Mouse (Mus musculus) liver, embryonic 11.5 days (tissue): ENCODE results near the gene Sppl2b. TPM values are rescaled to one million over a fixed set of nuclear protein-coding genes. Genes with fewer than 3 reads are reported as not detected.

ENCODE experiments used
- ATAC-seq: fragments of 200-750 bp; cut with Nextera tagmentation; replicated peaks from 2 replicates; pipeline ENCODE4 v1.8.0; 2017; ENCODE audit warnings: moderate number of reproducible peaks, mild to moderate bottlenecking, moderate TSS enrichment, moderate library complexity; ENCODE audit not compliant: low FRiP score
- DNase-seq: peaks from one replicate; pipeline ENCODE4 v3.0.0-alpha.2; 2017; ENCODE audit warnings: low spot score
- H3K27ac ChIP-seq: fragments of 300-500 bp; sonication (generic); 2 replicates; pipeline ENCODE4 v1.5.1; 2014; ENCODE audit warnings: mild to moderate bottlenecking, low read depth, low read length, control low read depth
- H3K27me3 ChIP-seq: fragments of 300-500 bp; sonication (generic); replicated peaks from 2 replicates; pipeline ENCODE4 v1.6.1; 2014; ENCODE audit warnings: low read length, mixed read lengths; ENCODE audit not compliant: control insufficient read depth, insufficient read depth
- H3K36me3 ChIP-seq: fragments of 300-500 bp; sonication (generic); 2 replicates; pipeline ENCODE4 v1.6.1; 2014; ENCODE audit warnings: mild to moderate bottlenecking, low read length, moderate library complexity, mixed read lengths; ENCODE audit not compliant: control insufficient read depth, insufficient read depth
- H3K4me1 ChIP-seq: fragments of 300-500 bp; sonication (generic); replicated peaks from 2 replicates; pipeline ENCODE4 v1.6.1; 2014; ENCODE audit warnings: low read length, mixed read lengths; ENCODE audit not compliant: control insufficient read depth, insufficient read depth
- H3K4me2 ChIP-seq: fragments of 300-500 bp; sonication (generic); 2 replicates; pipeline ENCODE4 v1.6.1; 2014; ENCODE audit warnings: mild to moderate bottlenecking, control low read depth, moderate library complexity
- H3K4me3 ChIP-seq: fragments of 300-500 bp; sonication (generic); 2 replicates; pipeline ENCODE4 v1.5.1; 2014; ENCODE audit warnings: low read depth, low read length, control low read depth
- H3K9ac ChIP-seq: fragments of 300-500 bp; sonication (generic); 2 replicates; pipeline ENCODE4 v1.6.1; 2014; ENCODE audit warnings: low read depth, low read length, control low read depth
- H3K9me3 ChIP-seq: fragments of 300-500 bp; sonication (generic); 2 replicates; pipeline ENCODE4 v1.6.1; 2016; ENCODE audit warnings: low read length, inconsistent platforms, mixed read lengths; ENCODE audit not compliant: control insufficient read depth
- WGBS: fragments of 180-500 bp; shearing (Covaris S2); extraction: QIAGEN DNeasy Blood & Tissue Kit; methylation state at CpG from one replicate; pipeline ENCODE4 v1.1.7; 2014; 5-methylcytosine and 5-hydroxymethylcytosine counted together
- polyA plus RNA-seq: library from polyadenylated mRNA; unstranded; fragments of >200 nt; fragmentation: Nextera tagmentation; extraction: Ambion mirVana; gene quantifications from 2 replicates; pipeline ENCODE4 v1.2.1, GENCODE M21; 2014

Sppl2b gene
- polyA plus RNA-seq, 1 experiment from 2014 or later: 63.8 TPM

DNA sequence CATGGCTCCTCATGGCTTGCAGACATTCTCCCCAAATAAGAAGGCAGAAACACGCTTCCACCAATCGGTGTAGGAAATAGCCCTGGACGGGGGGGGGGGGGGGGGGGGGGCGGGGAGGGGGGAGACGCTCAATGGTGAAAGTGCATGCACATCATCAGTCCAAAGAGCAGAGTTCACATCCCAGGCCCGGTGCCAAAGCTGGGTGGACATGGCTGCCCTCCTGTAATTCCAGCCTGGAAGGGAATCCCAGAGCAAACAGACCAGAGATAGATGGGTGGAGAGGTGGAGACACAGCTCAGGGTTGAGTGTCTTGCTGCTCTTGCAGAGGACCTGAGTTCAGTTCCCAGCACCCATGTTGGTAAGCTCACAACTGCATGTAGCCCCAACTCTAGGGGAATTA, 15.9 kb downstream of the Sppl2b start:
- Histone ChIP-seq H3K4me3 (no peak overlapping the region), H3K9me3 (no peaks in the 10 kb centered on the region), H3K9ac (no peak overlapping the region), H3K4me2 (no peak overlapping the region), H3K4me1 (no peaks in the 10 kb centered on the region; the same call in 1 of the 2 replicates), H3K27ac (no peak overlapping the region), H3K27me3 (no peaks in the 10 kb centered on the region; the same call in none of the 2 replicates), H3K36me3 (peaks cover 24% of the 10 kb centered on the region; the same call in 1 of the 2 replicates)
- WGBS: 71% methylated on average over 5 of the region's 6 CpGs
- DNase-seq (no peak), ATAC-seq (no peak)

DNA sequence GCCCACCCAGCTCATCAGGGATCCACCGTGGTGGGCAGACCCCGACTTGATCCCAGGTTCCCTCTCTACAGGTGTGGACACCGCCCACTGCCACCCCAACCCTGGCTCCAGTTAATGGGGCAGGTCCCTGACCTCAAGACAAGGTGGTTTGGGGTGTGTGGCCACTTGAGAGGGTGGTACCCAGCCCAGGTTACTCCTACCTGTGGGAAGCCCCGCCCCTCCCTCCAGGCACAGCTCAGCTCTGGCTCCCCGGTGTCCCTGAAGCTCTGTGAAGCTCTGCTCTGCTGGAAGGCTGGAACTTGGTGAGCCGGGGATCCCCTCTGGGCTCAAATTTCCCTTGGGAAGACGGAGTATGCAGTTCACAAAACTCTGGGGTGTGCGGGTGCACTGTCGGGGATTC, 16.5 kb downstream of the Sppl2b start, which contains the start of gene Tmprss9:
TSS of gene Tmprss9 (plus strand) at position 268 of the 400 bp plus-strand sequence.
- H3K27ac ChIP-seq: no peak within 1 kb of the TSS
- no peak within 1 kb of the TSS for H3K4me2 ChIP-seq
- H3K4me3 ChIP-seq: no peak within 1 kb of the TSS
- DNase-seq (no peak), ATAC-seq (no peak)
- 28% methylated on average over 9 of the region's 9 CpGs for WGBS
- H3K9ac ChIP-seq: 0 out of 2 replicates have a peak within 1 kb of the TSS, but pooled peaks have one; percentile 14
- peaks cover 20% of the 10 kb centered on the region; the same call in 1 of the 2 replicates for H3K36me3 ChIP-seq
- H3K27me3 ChIP-seq: no peaks in the 10 kb centered on the region; the same call in none of the 2 replicates
- no peaks in the 10 kb centered on the region; the same call in 1 of the 2 replicates for H3K4me1 ChIP-seq
- no peaks in the 10 kb centered on the region for H3K9me3 ChIP-seq

DNA sequence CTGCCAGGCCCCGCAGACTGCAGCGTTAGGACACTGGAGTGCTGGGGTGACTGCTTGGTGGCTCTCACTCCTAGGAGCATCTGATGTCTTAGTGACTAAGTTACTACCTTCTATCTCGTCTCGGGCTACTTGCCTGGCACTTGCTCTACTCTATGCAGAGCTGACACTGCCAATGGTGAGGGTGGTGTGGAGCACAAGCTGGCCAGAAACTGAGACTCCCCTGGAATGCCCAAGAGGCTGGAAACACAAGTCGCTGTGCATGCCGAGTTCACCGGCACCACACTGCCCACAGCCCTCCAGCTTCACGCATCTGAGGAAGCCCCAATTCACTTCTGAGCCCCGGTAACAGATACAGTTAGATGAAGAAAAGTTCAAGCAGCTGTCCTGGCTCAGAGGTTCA, 19.0 kb downstream of the Sppl2b start:
- H3K4me3 ChIP-seq: no peak overlapping the region
- DNase-seq (no peak), ATAC-seq (no peak)
- 74% methylated on average over 9 of the region's 9 CpGs for WGBS
- no peak overlapping the region for H3K4me2 ChIP-seq
- no peaks in the 10 kb centered on the region for H3K36me3 ChIP-seq
- H3K4me1 ChIP-seq: no peaks in the 10 kb centered on the region; the same call in none of the 2 replicates
- no peaks in the 10 kb centered on the region; the same call in none of the 2 replicates for H3K27me3 ChIP-seq
- H3K9ac ChIP-seq: no peak overlapping the region
- no peaks in the 10 kb centered on the region for H3K9me3 ChIP-seq
- H3K27ac ChIP-seq: no peak overlapping the region

DNA sequence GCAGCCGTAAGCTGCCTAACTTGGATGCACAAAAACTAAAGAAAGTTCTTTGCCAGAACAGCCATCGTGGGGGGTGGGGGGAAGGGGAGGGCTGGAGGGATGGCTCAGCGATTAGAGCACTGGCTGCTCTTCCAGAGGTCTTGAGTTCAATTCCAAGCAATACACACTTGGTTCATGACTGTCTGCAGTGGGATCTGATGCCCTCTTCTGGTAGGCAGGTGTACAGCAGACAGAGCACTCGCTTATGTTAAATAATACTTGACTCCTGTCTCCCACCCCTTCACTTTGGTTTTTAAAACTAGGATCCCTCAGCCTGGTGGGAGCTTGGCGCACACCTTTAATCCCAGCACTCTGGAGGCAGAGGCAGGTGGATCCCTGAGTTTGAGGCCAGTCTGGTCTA, 21.0 kb downstream of the Sppl2b start:
- Histone ChIP-seq H3K4me2 (no peak overlapping the region), H3K27ac (no peak overlapping the region), H3K9ac (peak overlapping the region; percentile 48; the same call in 1 of the 2 replicates), H3K9me3 (no peaks in the 10 kb centered on the region), H3K27me3 (no peaks in the 10 kb centered on the region; the same call in none of the 2 replicates), H3K36me3 (no peaks in the 10 kb centered on the region), H3K4me1 (peaks cover 13% of the 10 kb centered on the region), H3K4me3 (no peak overlapping the region)
- 25% methylated on average over 5 of the region's 5 CpGs for WGBS
- DNase-seq: no peak
- no peak for ATAC-seq

DNA sequence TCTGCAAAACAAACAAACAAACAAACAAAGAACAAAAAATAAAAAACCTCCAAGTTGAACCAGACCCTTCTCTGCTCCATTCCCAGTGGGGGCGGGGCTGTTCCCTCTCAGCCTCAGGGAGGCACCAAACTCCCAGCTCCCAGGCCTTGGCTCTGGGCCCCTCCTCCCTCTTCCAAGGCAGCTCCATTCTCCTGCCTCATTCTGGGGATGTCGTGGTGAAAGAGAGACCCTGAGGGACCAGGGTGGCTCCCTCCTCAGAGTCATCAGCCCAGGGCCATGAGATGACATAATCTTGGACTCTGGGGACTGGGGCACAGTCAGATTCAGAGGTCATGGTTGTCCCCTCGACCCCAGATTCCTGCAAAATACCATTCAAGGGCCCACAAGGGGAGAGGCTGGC, 21.5 kb downstream of the Sppl2b start:
- H3K4me2 ChIP-seq: no peak overlapping the region
- no peak overlapping the region for H3K27ac ChIP-seq
- peaks cover 13% of the 10 kb centered on the region for H3K4me1 ChIP-seq
- ATAC-seq (no peak), DNase-seq (no peak)
- H3K9me3 ChIP-seq: no peaks in the 10 kb centered on the region
- H3K27me3 ChIP-seq: no peaks in the 10 kb centered on the region; the same call in none of the 2 replicates
- no peaks in the 10 kb centered on the region for H3K36me3 ChIP-seq
- H3K9ac ChIP-seq: peak overlapping the region; percentile 48; the same call in 1 of the 2 replicates
- 28% methylated on average over 3 of the region's 3 CpGs for WGBS
- H3K4me3 ChIP-seq: no peak overlapping the region

DNA sequence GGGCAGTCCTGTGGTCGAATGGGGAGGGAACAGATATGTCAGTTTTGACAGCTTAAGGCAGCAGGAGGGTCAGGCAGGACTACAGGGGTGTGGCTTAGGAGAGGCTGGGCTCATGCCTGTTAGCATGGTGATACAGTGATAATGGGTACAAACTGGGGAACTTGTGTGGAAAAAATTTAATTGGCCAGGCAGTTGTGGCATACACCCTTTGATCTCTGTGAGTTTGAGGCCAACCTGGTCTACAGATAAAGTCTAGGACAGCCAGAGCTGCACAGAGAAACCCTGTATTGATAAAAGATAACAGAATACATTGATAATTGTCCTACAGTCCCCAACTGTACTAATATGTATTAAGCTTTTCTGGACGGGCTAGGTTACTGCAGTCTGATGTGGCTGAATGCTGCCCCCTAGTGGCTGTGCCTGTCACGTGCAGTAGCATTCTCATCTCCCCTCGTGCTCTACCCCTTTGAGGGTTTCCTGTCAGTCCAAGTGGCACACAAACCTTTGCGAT, 25.1 kb downstream of the Sppl2b start:
- peak; percentile 91 for ATAC-seq
- Histone ChIP-seq H3K4me2 (peak overlapping the region; percentile 41), H3K36me3 (no peaks in the 10 kb centered on the region), H3K27ac (peak overlapping the region; percentile 76), H3K4me1 (peaks cover 13% of the 10 kb centered on the region), H3K9ac (peak overlapping the region; percentile 3; the same call in 1 of the 2 replicates), H3K9me3 (no peaks in the 10 kb centered on the region), H3K4me3 (no peak overlapping the region), H3K27me3 (no peaks in the 10 kb centered on the region; the same call in 1 of the 2 replicates)
- peak; percentile 75 for DNase-seq
- WGBS: 7% methylated on average over 5 of the region's 5 CpGs

DNA sequence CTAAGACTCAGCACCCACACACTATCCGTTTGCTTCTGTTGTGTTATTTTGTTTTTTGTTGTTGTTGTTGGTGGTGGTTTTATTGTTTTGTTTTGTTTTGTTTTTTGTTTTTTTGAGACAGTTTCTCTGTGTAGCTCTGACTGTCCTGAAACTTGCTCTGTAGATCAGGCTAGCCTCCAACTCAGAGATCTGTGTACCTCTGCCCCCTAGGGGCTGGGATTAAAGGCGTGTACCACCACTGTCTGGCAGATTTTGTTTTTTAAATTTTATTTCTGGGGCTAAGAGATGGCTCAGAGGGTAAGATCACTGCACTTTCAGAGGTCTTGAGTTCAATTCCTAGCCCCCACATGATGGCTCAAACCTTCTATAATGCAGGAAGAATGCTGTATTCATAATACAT, 25.8 kb downstream of the Sppl2b start:
- Histone ChIP-seq H3K9ac (no peak overlapping the region), H3K27me3 (peaks cover 1% of the 10 kb centered on the region), H3K4me3 (no peak overlapping the region), H3K36me3 (no peaks in the 10 kb centered on the region), H3K9me3 (no peaks in the 10 kb centered on the region), H3K4me1 (peaks cover 13% of the 10 kb centered on the region), H3K4me2 (no peak overlapping the region), H3K27ac (peak overlapping the region; percentile 76)
- DNase-seq (no peak), ATAC-seq (no peak)
- 59% methylated on average over 2 of the region's 2 CpGs for WGBS

DNA sequence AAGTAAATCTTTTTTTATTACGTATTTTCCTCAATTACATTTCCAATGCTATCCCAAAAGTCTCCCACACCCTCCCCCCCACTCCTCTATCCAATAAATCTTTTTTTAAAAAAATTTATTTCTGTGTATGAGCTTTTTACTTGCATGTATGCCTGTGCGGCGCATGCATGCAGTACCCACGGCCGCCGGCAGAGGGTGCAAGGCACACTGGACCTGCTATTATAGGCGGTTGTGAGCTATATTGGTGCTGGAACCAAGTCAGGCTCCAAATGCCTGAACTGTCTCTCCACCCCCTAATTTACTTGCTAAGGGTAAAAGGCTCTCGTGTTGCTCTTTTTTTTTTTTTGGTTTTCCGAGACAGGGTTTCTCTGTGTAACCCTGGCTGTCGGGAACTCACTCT, 26.2 kb downstream of the Sppl2b start:
- no peak overlapping the region for H3K9ac ChIP-seq
- H3K4me2 ChIP-seq: no peak overlapping the region
- WGBS: 18% methylated on average over 10 of the region's 10 CpGs
- no peaks in the 10 kb centered on the region for H3K36me3 ChIP-seq
- H3K4me3 ChIP-seq: no peak overlapping the region
- ATAC-seq: no peak
- H3K4me1 ChIP-seq: peaks cover 13% of the 10 kb centered on the region
- H3K9me3 ChIP-seq: no peaks in the 10 kb centered on the region
- H3K27me3 ChIP-seq: peaks cover 3% of the 10 kb centered on the region
- H3K27ac ChIP-seq: no peak overlapping the region
- peak; percentile 78 for DNase-seq

DNA sequence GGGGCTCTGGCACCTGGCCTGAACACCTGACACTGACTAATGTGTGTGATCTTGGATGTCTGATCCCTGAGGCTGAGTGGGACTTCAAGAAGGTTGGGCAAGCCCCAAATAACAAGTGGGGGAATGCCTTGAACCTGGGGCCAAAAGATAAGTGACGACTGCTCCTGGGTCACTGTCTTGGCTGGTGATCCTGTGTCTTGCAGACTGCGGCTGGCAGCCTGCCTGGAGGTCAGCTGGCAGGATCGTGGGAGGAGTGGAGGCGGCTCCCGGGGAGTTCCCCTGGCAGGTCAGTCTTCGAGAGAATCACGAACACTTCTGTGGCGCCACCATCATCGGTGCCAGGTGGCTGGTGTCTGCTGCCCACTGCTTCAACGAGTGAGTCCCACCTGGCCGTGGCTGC, 32.1 kb downstream of the Sppl2b start:
- Histone ChIP-seq H3K4me2 (no peak overlapping the region), H3K9me3 (no peaks in the 10 kb centered on the region), H3K9ac (no peak overlapping the region), H3K27me3 (peaks cover 38% of the 10 kb centered on the region), H3K27ac (no peak overlapping the region), H3K36me3 (no peaks in the 10 kb centered on the region), H3K4me3 (no peak overlapping the region), H3K4me1 (no peaks in the 10 kb centered on the region)
- DNase-seq: no peak
- 68% methylated on average over 11 of the region's 11 CpGs for WGBS
- ATAC-seq: no peak
